Mouse (Mus musculus) lung, adult 10 weeks (tissue): Measurements from ENCODE around the gene Fbxw16. TPM values are rescaled to one million over a fixed set of nuclear protein-coding genes. Genes with fewer than 3 reads are reported as not detected.

Experiments used
- polyA plus RNA-seq: library from polyadenylated mRNA; stranded (reverse); fragments of 350-450 nt; fragmentation: Illumina TruSeq; extraction: RNeasy Lipid Tissue Mini Kit (QIAGEN cat#74804); gene quantifications from one replicate; pipeline ENCODE4 v1.2.3, GENCODE M21; 2014; ENCODE audit warnings: low read depth, low replicate concordance; ENCODE audit not compliant: insufficient read depth

The Fbxw16 gene
- not detected for polyA plus RNA-seq

DNA sequence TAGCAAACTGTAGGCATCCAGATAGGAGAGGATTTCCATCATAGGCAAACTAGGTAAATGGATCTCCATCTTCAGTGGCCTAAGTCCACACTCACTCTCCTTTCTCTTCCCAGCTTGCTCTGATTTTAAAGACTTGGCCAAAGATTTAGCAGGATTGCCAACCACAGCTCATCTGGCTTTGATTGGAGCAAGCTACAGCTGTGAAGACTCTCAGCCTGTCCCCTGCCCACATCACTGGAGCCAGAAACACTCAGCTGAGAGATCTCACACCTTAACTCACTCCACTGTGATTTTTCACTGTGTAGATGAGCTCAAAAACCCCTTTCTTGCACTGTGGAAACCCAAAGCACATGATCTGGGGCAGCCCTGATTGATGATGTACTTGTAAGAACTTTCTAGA, at the start of gene Fbxw16:
TSS of gene Fbxw16 (minus strand) at position 101 of the 400 bp plus-strand sequence.

DNA sequence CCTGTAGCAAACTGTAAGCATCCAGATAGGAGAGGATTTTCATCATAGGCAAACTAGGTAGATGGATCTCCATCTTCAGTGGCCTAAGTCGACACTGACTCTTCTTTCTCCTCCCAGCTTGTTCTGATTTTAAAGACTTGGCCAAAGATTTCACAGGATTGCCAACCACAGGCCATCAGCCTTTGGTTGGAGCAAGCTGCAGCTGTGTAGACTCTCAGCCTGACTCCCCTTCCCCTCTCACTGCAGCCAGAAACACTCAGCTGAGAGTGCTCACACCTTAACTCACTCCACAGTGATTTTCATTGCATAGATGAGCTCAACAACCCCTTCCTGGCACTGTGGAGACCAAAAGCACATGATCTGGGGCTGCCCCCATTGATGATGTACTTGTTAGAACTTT, 46.8 kb upstream of the Fbxw16 start, which contains the start of gene Fbxw19:
TSS of gene Fbxw19 (minus strand) at position 101 of the 400 bp plus-strand sequence.

DNA sequence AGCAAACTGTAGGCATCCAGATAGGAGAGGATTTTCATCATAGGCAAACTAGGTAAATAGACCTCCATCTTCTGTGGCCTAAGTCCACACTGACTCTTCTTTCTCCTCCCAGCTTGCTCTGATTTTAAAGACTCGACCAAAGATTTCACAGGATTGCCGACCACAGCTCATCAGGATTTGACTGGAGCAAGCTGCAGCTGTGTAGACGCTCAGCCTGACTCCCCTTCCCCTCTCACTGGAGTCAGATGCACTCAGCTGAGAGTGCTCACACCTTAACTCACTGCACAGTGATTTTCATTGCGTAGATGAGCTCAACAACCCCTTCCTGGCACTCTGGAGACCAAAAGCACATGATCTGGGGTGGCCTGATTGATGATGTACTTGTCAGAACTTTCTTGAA, 44.7 kb downstream of the Fbxw16 start, which contains the start of gene Fbxw22:
TSS of gene Fbxw22 (minus strand) at position 101 of the 400 bp plus-strand sequence.

Other genes starting within 250 kb of the Fbxw16 start
- not detected for gene Fbxw20, start 214.4 kb downstream of the Fbxw16 start, polyA plus RNA-seq
- gene Fbxw14, start 161.5 kb downstream of the Fbxw16 start, polyA plus RNA-seq, result not detected
- gene Fbxw28, start 109.5 kb downstream of the Fbxw16 start, polyA plus RNA-seq, result not detected
- gene Fbxw22, start 44.8 kb downstream of the Fbxw16 start, polyA plus RNA-seq, result not detected
- not detected for gene Fbxw19, start 46.7 kb upstream of the Fbxw16 start, polyA plus RNA-seq
- not detected for gene Fbxw15, start 119.1 kb upstream of the Fbxw16 start, polyA plus RNA-seq
- gene Fbxw24, start 176.9 kb upstream of the Fbxw16 start, polyA plus RNA-seq, result not detected
- not detected for gene Fbxw25, start 215.5 kb upstream of the Fbxw16 start, polyA plus RNA-seq